Mouse (Mus musculus) embryonic facial prominence, embryonic 15.5 days (tissue): ENCODE measurements around the gene Fut8. TPM values are rescaled to one million over a fixed set of nuclear protein-coding genes. Genes with fewer than 3 reads are reported as not detected.
"Not testable (repeated sequence)": the region's sequence is repeated elsewhere in the genome, so short reads cannot be mapped to it uniquely, and the experiment has no call there.

ENCODE experiments used
- ATAC-seq: fragments of 200-750 bp; cut with Nextera tagmentation; 2 replicates; pipeline ENCODE4 v1.8.0; 2017; ENCODE audit warnings: low read depth, moderate TSS enrichment; ENCODE audit not compliant: insufficient number of reproducible peaks, low FRiP score, low TSS enrichment
- H3K27ac ChIP-seq: fragments of 300-500 bp; sonication (generic); replicated peaks from 2 replicates; pipeline ENCODE4 v1.5.1; 2015; ENCODE audit warnings: mild to moderate bottlenecking, inconsistent platforms
- H3K27me3 ChIP-seq: fragments of 300-500 bp; sonication (generic); 2 replicates; pipeline ENCODE4 v1.6.1; 2015; ENCODE audit warnings: inconsistent platforms
- H3K36me3 ChIP-seq: fragments of 300-500 bp; sonication (generic); 2 replicates; pipeline ENCODE4 v1.6.1; 2015; ENCODE audit warnings: mild to moderate bottlenecking, inconsistent platforms
- H3K4me1 ChIP-seq: fragments of 300-500 bp; sonication (generic); 2 replicates; pipeline ENCODE4 v1.6.1; 2015; ENCODE audit warnings: inconsistent platforms
- H3K4me2 ChIP-seq: fragments of 300-500 bp; sonication (generic); replicated peaks from 2 replicates; pipeline ENCODE4 v1.6.1; 2015; ENCODE audit warnings: mild to moderate bottlenecking, inconsistent platforms
- H3K4me3 ChIP-seq: fragments of 300-500 bp; sonication (generic); replicated peaks from 2 replicates; pipeline ENCODE4 v1.5.1; 2015; ENCODE audit warnings: mild to moderate bottlenecking, inconsistent platforms
- H3K9ac ChIP-seq: fragments of 300-500 bp; sonication (generic); 2 replicates; pipeline ENCODE4 v1.6.1; 2015; ENCODE audit warnings: inconsistent platforms
- H3K9me3 ChIP-seq: fragments of 300-500 bp; sonication (generic); replicated peaks from 2 replicates; pipeline ENCODE4 v1.6.1; 2016; ENCODE audit warnings: inconsistent platforms
- WGBS: fragments of 180-500 bp; shearing (Covaris S2); methylation state at CpG from one replicate; pipeline ENCODE4 v1.1.7; 2015; 5-methylcytosine and 5-hydroxymethylcytosine counted together
- polyA plus RNA-seq: library from polyadenylated mRNA; unstranded; fragments of >200 nt; fragmentation: Nextera tagmentation; extraction: Ambion mirVana; gene quantifications from 2 replicates; pipeline ENCODE4 v1.2.1, GENCODE M21; 2015

Gene Fut8
- polyA plus RNA-seq, 1 experiment from 2014 or later = 23.8 TPM

DNA sequence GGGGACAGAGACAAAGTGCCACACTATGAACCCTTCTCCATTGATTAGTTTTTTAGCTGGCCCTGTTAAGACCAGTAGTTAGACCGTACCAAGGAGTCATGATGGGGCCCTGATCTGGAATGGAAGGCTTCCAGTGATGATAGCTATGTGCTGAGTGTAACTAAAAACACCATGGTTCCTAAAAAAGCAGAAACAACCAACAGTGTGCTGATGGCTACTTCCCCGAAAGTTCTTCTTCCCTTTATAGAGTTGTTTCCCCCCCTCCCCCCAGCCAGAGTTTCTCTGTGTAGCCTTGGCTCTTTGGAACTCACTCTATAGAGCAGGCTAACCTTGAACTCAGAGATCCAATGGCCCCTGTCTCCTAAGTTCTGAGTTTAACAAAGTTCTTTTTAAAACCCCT, 50.6 kb downstream of the Fut8 start:
- no peak for ATAC-seq
- Histone ChIP-seq H3K36me3 (no peaks in the 10 kb centered on the region), H3K4me3 (no peak overlapping the region), H3K4me1 (no peaks in the 10 kb centered on the region), H3K27ac (no peak overlapping the region), H3K9me3 (no peaks in the 10 kb centered on the region), H3K4me2 (no peak overlapping the region), H3K9ac (no peak overlapping the region), H3K27me3 (no peaks in the 10 kb centered on the region)
- WGBS = 88% methylated on average over 2 of the region's 2 CpGs

DNA sequence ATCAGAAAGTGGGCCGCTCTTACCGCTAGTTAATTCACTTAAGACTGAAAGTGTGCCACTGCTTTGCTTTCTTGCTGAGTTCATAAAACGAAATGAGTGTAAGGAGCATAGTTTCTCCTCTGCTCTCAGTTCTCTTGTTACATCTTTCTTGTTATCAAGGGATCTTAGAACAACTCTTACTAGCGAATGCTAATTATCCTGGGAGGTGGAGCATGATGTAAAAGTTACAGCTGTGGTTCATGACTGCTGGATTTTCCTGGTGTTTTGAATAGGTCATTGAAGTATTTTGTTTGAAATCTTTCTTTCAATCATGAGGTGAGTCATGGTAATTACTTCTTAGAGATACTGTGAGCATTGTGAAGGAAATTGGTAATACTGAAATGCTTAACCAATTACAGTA, 53.1 kb downstream of the Fut8 start:
- no peaks in the 10 kb centered on the region for H3K27me3 ChIP-seq
- H3K4me3 ChIP-seq = no peak overlapping the region
- H3K9ac ChIP-seq = no peak overlapping the region
- no peak for ATAC-seq
- H3K9me3 ChIP-seq = no peaks in the 10 kb centered on the region
- H3K4me1 ChIP-seq = no peaks in the 10 kb centered on the region
- no peak overlapping the region for H3K4me2 ChIP-seq
- WGBS = 62% methylated on average over 4 of the region's 4 CpGs
- H3K27ac ChIP-seq = no peak overlapping the region
- no peaks in the 10 kb centered on the region for H3K36me3 ChIP-seq

DNA sequence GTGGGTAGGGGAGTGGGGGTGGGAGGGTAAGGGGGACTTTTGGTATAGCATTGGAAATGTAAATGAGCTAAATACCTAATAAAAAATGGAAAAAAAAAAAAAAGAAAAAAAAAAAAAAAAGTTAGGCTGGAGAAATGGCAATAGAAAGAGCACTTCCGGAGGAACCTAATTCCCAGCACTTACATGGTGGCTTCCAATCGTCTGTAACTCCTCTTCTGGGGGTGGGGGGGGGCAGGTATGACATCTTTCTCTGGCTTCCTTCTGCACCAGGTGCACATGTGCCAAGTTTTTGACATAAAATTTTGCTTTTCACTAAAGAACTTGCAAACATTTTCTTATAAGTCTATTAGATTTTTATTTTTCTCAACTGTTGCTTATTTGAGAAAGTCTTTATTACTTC, 53.9 kb downstream of the Fut8 start:
- not testable (repeated sequence) for H3K27ac ChIP-seq, ATAC-seq, H3K36me3 ChIP-seq, H3K9me3 ChIP-seq, H3K4me2 ChIP-seq, H3K27me3 ChIP-seq, H3K9ac ChIP-seq, H3K4me3 ChIP-seq, H3K4me1 ChIP-seq
- WGBS = 65% methylated on average over 2 of the region's 2 CpGs

DNA sequence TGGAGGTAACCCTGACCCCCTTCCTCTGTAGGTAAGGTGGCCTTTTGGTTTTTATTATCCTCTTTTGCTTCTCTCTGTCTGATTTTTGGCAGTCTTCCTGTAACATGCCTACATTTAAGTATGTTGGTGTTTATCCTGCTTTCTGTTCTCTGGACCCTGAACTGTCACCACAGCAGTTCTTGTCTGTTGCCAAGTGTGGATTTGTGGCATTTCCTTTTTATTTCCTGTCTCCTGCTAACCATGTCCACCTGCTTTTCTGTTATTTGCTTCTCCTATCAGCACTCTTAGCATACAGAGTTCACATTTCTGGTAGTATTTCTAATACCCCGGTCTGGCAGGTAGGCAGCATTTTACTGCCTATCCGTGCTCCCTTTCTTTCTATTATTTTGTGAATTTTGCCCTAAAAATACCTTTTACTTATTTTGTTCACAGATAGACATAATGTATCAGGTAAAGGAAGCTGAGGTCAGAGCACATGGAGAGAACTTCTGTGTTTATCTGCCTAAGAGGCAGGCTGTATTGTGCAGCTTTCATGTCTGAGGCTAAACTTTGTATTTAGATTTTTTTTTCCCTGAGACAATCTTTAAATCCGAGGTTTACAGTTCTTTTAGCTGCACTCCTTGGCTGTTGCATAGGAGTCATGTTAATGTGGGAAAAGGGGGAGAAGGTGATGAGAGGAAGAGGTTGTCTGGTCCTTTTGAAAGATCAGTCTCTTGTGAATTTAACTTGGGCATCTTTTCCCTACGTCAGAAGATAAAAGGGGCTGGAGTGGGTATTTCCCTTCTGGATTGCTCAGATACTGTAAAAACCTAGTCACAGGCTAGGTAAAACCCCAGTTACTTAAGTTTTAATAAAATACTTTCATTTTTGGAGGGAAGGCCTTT, 54.7 kb downstream of the Fut8 start:
- H3K4me3 ChIP-seq = no peak overlapping the region
- 66% methylated on average over 4 of the region's 4 CpGs for WGBS

DNA sequence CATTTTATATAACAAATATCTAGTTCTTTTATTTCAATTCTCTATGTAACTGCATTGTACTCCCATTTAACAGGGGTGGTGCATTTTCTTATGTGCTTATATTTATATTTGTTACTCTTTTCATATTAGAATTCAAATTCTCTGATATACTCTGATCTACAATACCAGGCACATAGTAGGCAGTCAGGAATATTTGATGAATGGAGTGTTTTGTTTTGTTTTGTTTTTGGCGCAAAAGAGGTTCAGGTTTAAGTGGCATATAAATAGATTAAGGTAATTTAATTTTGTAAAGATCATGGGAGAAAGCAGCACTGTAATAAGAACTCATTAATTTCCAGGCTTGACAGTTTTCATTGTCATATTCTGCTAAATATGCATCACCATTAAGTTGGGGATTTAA, 58.2 kb downstream of the Fut8 start:
- no peaks in the 10 kb centered on the region for H3K4me1 ChIP-seq
- no peaks in the 10 kb centered on the region for H3K9me3 ChIP-seq
- no peak overlapping the region for H3K4me3 ChIP-seq
- no peaks in the 10 kb centered on the region for H3K36me3 ChIP-seq
- ATAC-seq = no peak
- no peak overlapping the region for H3K4me2 ChIP-seq
- WGBS = 70% methylated on average over 1 of the region's 1 CpGs
- no peak overlapping the region for H3K27ac ChIP-seq
- H3K27me3 ChIP-seq = no peaks in the 10 kb centered on the region
- no peak overlapping the region for H3K9ac ChIP-seq

More for the DNA sequence above, 54.7 kb downstream of the Fut8 start:
- ATAC-seq = no peak
- no peaks in the 10 kb centered on the region for H3K4me1 ChIP-seq
- H3K27me3 ChIP-seq = no peaks in the 10 kb centered on the region
- H3K27ac ChIP-seq = no peak overlapping the region
- H3K9me3 ChIP-seq = no peaks in the 10 kb centered on the region
- no peaks in the 10 kb centered on the region for H3K36me3 ChIP-seq
- no peak overlapping the region for H3K4me2 ChIP-seq
- no peak overlapping the region for H3K9ac ChIP-seq

DNA sequence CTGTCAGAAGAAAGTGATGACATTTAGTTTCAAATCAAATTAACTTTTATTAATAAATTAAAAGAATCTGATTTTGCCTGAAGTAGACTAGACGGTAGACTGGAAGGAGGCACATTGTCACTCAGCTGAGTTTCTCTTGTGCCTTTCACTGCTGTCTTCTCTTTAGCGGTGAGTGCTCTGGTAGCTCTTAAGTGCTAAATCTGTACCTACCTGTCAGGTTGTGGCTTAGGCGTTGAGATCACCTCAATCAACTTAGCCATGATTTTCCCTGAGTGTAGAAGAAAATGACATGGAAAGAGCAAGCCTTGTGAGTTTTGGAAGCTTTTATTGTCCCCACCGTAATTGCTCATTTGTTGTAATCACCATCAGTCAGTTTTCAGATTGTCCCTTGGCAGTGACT, 59.2 kb downstream of the Fut8 start:
- H3K36me3 ChIP-seq = no peaks in the 10 kb centered on the region
- no peaks in the 10 kb centered on the region for H3K4me1 ChIP-seq
- no peak for ATAC-seq
- H3K27me3 ChIP-seq = no peaks in the 10 kb centered on the region
- no peak overlapping the region for H3K27ac ChIP-seq
- no peak overlapping the region for H3K4me3 ChIP-seq
- no peak overlapping the region for H3K4me2 ChIP-seq
- no peak overlapping the region for H3K9ac ChIP-seq
- H3K9me3 ChIP-seq = no peaks in the 10 kb centered on the region
- 77% methylated on average over 4 of the region's 4 CpGs for WGBS

DNA sequence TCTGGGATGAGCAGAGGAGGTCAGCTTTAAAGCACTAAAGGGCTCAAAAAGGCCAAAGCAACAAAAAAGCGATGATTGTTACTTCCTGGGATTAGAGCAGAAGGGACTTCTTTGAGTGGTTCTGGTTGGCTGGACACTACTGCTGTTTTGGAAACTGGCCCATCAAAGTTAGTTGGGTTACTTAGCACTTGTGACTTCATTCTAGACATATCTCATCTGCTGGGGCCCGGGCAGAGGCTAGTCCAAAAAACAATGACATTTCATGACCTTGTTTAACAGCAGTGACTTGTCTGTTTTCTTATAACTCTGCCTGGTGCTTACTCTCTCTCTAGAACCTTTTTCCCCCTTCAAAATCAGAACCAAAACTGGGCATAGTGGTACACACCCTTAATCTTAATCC, 59.9 kb downstream of the Fut8 start:
- WGBS = 84% methylated on average over 2 of the region's 2 CpGs

DNA sequence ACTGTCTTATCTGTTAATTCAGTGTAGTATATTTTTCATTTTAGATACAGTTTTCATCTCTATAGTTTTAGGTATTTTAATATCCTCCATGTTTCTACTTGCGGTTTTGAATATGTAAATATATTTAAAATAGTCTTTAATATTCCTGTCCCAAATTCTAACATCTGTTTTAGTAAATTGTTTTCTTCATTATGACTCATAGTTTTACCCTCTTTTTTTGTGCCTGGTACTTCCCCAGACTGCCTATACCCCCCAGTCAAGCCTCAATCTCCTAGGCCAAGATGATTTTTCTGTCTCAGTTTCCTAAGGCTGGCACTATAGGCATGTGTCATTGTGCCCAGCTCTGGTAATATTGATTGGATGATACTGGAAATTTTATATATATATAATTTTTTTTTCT, 64.1 kb downstream of the Fut8 start:
- H3K4me1 ChIP-seq = no peaks in the 10 kb centered on the region
- H3K27me3 ChIP-seq = no peaks in the 10 kb centered on the region
- no peak overlapping the region for H3K27ac ChIP-seq
- H3K9ac ChIP-seq = no peak overlapping the region
- H3K9me3 ChIP-seq = no peaks in the 10 kb centered on the region
- 81% methylated on average over 1 of the region's 1 CpGs for WGBS
- no peak overlapping the region for H3K4me3 ChIP-seq
- H3K4me2 ChIP-seq = no peak overlapping the region
- H3K36me3 ChIP-seq = no peaks in the 10 kb centered on the region
- ATAC-seq = no peak

More for the DNA sequence above, 59.9 kb downstream of the Fut8 start:
- Histone ChIP-seq H3K27me3 (no peaks in the 10 kb centered on the region), H3K4me2 (no peak overlapping the region), H3K4me1 (no peaks in the 10 kb centered on the region), H3K27ac (no peak overlapping the region), H3K9ac (no peak overlapping the region), H3K4me3 (no peak overlapping the region), H3K36me3 (no peaks in the 10 kb centered on the region), H3K9me3 (no peaks in the 10 kb centered on the region)
- ATAC-seq = no peak

DNA sequence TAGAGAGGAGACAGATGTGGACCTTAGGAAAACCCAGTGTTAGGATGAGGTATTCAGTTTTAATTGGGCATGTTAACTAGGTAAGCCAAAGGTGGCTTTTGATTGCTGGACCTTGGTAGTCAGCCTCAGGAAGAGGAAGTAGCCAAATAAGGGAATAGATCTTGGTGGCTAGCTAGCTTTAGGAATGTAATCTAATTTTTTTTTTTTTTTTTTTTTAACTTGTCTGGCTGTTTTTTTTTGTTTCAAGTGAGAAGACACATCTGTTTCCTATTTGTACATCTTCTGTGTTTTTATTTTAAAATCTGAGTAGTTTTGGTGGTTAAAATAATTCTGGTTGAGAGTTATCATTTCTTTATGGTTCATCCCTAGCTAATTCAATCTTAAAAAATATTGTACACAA, 65.4 kb downstream of the Fut8 start:
- Histone ChIP-seq H3K36me3 (no peaks in the 10 kb centered on the region), H3K27ac (no peak overlapping the region), H3K4me2 (no peak overlapping the region), H3K4me3 (no peak overlapping the region), H3K27me3 (no peaks in the 10 kb centered on the region), H3K9me3 (no peaks in the 10 kb centered on the region), H3K4me1 (no peaks in the 10 kb centered on the region), H3K9ac (no peak overlapping the region)
- no peak for ATAC-seq

DNA sequence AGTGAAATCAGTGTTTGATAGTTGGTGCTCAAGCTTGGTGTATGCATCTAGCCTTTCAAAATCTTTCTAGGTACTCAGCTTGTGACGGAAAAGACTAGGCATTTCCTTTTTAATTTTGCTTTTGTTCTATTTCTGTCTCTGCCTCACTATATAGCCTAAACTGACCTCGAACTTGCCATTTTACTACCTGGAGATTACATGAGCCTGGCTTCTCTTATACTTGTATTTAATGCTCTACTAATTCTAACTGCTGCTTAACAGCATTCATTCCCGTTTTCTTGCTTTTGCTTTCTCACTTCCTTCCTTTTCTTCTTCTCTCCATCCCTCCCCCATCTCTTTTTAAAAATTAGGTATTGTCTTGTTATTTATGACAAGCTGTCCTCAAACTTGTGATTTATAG, 67.6 kb downstream of the Fut8 start:
- H3K4me1 ChIP-seq = no peaks in the 10 kb centered on the region
- no peaks in the 10 kb centered on the region for H3K36me3 ChIP-seq
- H3K9ac ChIP-seq = no peak overlapping the region
- ATAC-seq = no peak
- no peak overlapping the region for H3K4me2 ChIP-seq
- H3K9me3 ChIP-seq = no peaks in the 10 kb centered on the region
- H3K27me3 ChIP-seq = no peaks in the 10 kb centered on the region
- 86% methylated on average over 3 of the region's 3 CpGs for WGBS
- H3K27ac ChIP-seq = no peak overlapping the region
- H3K4me3 ChIP-seq = no peak overlapping the region

DNA sequence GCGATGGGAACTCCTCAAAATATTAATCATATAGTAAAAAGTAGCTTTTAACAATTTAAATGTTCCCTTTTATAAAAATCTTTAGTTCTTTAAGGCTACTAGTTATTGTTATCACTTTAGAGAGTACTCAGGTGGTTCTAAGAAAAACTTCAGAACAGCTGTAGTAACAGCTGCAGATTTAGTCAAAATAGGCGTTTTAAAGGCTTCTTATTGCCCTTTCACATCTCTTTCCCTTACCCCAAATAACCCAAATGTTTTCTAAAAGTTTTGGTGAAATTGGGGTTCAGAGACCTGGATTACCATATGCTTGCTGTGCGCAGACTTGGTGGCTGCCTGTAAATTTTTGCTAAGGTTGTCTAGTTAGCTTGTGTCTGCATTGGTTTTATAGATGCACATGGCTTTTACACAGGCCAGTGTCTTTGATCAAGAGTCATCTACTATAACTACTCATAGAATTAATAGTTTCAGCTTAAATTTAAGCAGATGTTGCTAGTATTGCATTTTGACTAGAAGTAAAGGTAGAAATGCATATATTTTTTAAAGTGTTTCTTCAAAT, 68.9 kb downstream of the Fut8 start:
- Histone ChIP-seq H3K4me3 (no peak overlapping the region), H3K4me2 (no peak overlapping the region), H3K9ac (no peak overlapping the region), H3K27ac (no peak overlapping the region), H3K9me3 (no peaks in the 10 kb centered on the region), H3K4me1 (no peaks in the 10 kb centered on the region), H3K36me3 (no peaks in the 10 kb centered on the region), H3K27me3 (no peaks in the 10 kb centered on the region)
- no peak for ATAC-seq
- WGBS = 74% methylated on average over 3 of the region's 3 CpGs

DNA sequence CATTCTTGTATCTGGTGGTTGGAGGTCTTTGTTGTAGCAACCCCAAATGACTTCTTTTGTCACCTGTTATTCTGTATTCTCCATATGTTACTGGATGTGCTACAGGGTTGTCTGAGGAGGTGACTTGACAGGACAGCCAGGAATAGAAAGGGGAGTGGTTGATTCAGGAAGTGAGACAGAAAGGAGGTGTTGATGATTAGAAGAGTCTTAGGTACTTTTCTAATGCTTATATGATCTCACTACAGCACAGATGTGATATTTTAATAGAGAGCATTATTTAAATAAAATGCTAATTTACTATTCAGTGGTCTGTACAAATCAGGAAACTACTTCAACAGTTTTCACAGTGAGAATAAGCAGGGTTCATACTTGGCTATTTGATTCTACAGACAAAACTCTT, 71.6 kb downstream of the Fut8 start:
- Histone ChIP-seq H3K4me2 (no peak overlapping the region), H3K4me3 (no peak overlapping the region), H3K27me3 (no peaks in the 10 kb centered on the region), H3K9me3 (no peaks in the 10 kb centered on the region), H3K27ac (no peak overlapping the region), H3K9ac (no peak overlapping the region), H3K4me1 (no peaks in the 10 kb centered on the region), H3K36me3 (no peaks in the 10 kb centered on the region)
- no peak for ATAC-seq
